Mouse (Mus musculus) forebrain, postnatal 0 days (tissue): ENCODE results near the gene Ttyh1. TPM values are rescaled to one million over a fixed set of nuclear protein-coding genes. Genes with fewer than 3 reads are reported as not detected.

Source experiments
- ATAC-seq: fragments of 200-750 bp; cut with Nextera tagmentation; 2 replicates; pipeline ENCODE4 v1.8.0; 2017; ENCODE audit warnings: mild to moderate bottlenecking, moderate library complexity
- DNase-seq: peaks from one replicate; pipeline ENCODE4 v3.0.0-alpha.2; 2015
- H3K27ac ChIP-seq: fragments of 300-500 bp; sonication (generic); 2 replicates; pipeline ENCODE4 v1.5.1; 2014; ENCODE audit warnings: low read depth, mild to moderate bottlenecking, antibody characterized with exemption, low read length, moderate library complexity, mixed read lengths
- H3K27me3 ChIP-seq: fragments of 300-500 bp; sonication (generic); 2 replicates; pipeline ENCODE4 v1.6.1; 2014; ENCODE audit warnings: mild to moderate bottlenecking, low read length, mixed read lengths; ENCODE audit not compliant: insufficient read depth
- H3K36me3 ChIP-seq: fragments of 300-500 bp; sonication (generic); 2 replicates; pipeline ENCODE4 v1.6.1; 2014; ENCODE audit warnings: mild to moderate bottlenecking, moderate library complexity; ENCODE audit not compliant: insufficient read depth
- H3K4me1 ChIP-seq: fragments of 300-500 bp; sonication (generic); 2 replicates; pipeline ENCODE4 v1.6.1; 2014; ENCODE audit warnings: antibody characterized with exemption; ENCODE audit not compliant: insufficient read depth
- H3K4me2 ChIP-seq: fragments of 300-500 bp; sonication (generic); 2 replicates; pipeline ENCODE4 v1.6.1; 2014; ENCODE audit warnings: low read depth, mild to moderate bottlenecking, moderate library complexity
- H3K4me3 ChIP-seq: fragments of 300-500 bp; sonication (generic); 2 replicates; pipeline ENCODE4 v1.5.1; 2014; ENCODE audit warnings: low read depth, low read length, mixed read lengths
- H3K9ac ChIP-seq: fragments of 300-500 bp; sonication (generic); 2 replicates; pipeline ENCODE4 v1.6.1; 2014; ENCODE audit warnings: mild to moderate bottlenecking
- H3K9me3 ChIP-seq: fragments of 300-500 bp; sonication (generic); 2 replicates; pipeline ENCODE4 v1.6.1; 2016; ENCODE audit warnings: low read length
- CTCF ChIP-seq: sonication (generic); IDR thresholded peaks from 2 replicates; pipeline ENCODE4 v1.5.1; 2016; ENCODE audit warnings: antibody characterized with exemption, control low read depth, low read depth
- WGBS: fragments of 180-500 bp; shearing (Covaris S2); extraction: QIAGEN DNeasy Blood & Tissue Kit; methylation state at CpG from one replicate; pipeline ENCODE4 v1.1.7; 2014; 5-methylcytosine and 5-hydroxymethylcytosine counted together
- polyA plus RNA-seq: library from polyadenylated mRNA; unstranded; fragments of >200 nt; fragmentation: Nextera tagmentation; extraction: Ambion mirVana; gene quantifications from 2 replicates; pipeline ENCODE4 v1.2.1, GENCODE M21; 2015
- total RNA-seq: library from RNA; depleted of rRNA; stranded (reverse); fragments of >200 nt; gene quantifications from 2 replicates; pipeline ENCODE4 v1.2.3, GENCODE M21; 2014; rRNA removed

Ttyh1 gene
- total RNA-seq (180 and 204 TPM in 2 replicates), polyA plus RNA-seq (90.0 and 160 TPM in 2 replicates)

GRCm38 (mm10) chr7:4119344-4119902 lies at the start of gene Ttyh1:
Ttyh1 (plus strand) TSS chr7:4119408.
- H3K36me3 ChIP-seq, result no peaks in the 10 kb centered on the region
- 4% methylated on average over 35 of the region's 37 CpGs for WGBS
- no peaks in the 10 kb centered on the region for H3K27me3 ChIP-seq
- peak within 1 kb of the TSS; percentile 57 for H3K4me3 ChIP-seq
- no peaks in the 10 kb centered on the region for H3K9me3 ChIP-seq
- TF ChIP-seq CTCF, result peak; percentile 92
- peak; percentile 20; the same call in 1 of the 2 replicates for ATAC-seq
- DNase-seq, result peak; percentile 83
- peak within 1 kb of the TSS; percentile 80 for H3K9ac ChIP-seq
- H3K4me1 ChIP-seq, result peaks cover 10% of the 10 kb centered on the region
- peak within 1 kb of the TSS; percentile 52 for H3K27ac ChIP-seq
- peak within 1 kb of the TSS; percentile 58 for H3K4me2 ChIP-seq

GRCm38 (mm10) chr7:4071066-4071465 lies 48.1 kb upstream of the Ttyh1 start:
- Histone ChIP-seq H3K9ac (no peak overlapping the region), H3K27ac (no peak overlapping the region), H3K27me3 (no peaks in the 10 kb centered on the region), H3K9me3 (no peaks in the 10 kb centered on the region), H3K4me1 (no peaks in the 10 kb centered on the region), H3K36me3 (no peaks in the 10 kb centered on the region), H3K4me2 (no peak overlapping the region), H3K4me3 (no peak overlapping the region)
- ATAC-seq (no peak), DNase-seq (no peak)
- no peak for TF ChIP-seq CTCF
- WGBS, result 95% methylated on average over 6 of the region's 6 CpGs

GRCm38 (mm10) chr7:4073144-4073543 lies 46.1 kb upstream of the Ttyh1 start:
- no peak overlapping the region for H3K4me2 ChIP-seq
- ATAC-seq, result no peak
- H3K9ac ChIP-seq, result no peak overlapping the region
- TF ChIP-seq CTCF, result no peak
- no peak overlapping the region for H3K27ac ChIP-seq
- no peaks in the 10 kb centered on the region for H3K36me3 ChIP-seq
- H3K9me3 ChIP-seq, result no peaks in the 10 kb centered on the region
- no peaks in the 10 kb centered on the region for H3K27me3 ChIP-seq
- 87% methylated on average over 3 of the region's 3 CpGs for WGBS
- H3K4me3 ChIP-seq, result no peak overlapping the region
- no peak for DNase-seq
- H3K4me1 ChIP-seq, result no peaks in the 10 kb centered on the region

GRCm38 (mm10) chr7:4079511-4079910 lies 39.7 kb upstream of the Ttyh1 start:
- TF ChIP-seq CTCF, result no peak
- no peak overlapping the region for H3K9ac ChIP-seq
- H3K4me2 ChIP-seq, result no peak overlapping the region
- ATAC-seq, result no peak
- WGBS, result 88% methylated on average over 7 of the region's 7 CpGs
- H3K4me1 ChIP-seq, result no peaks in the 10 kb centered on the region
- H3K27ac ChIP-seq, result no peak overlapping the region
- DNase-seq, result no peak
- no peaks in the 10 kb centered on the region for H3K9me3 ChIP-seq
- no peak overlapping the region for H3K4me3 ChIP-seq
- H3K27me3 ChIP-seq, result no peaks in the 10 kb centered on the region
- H3K36me3 ChIP-seq, result no peaks in the 10 kb centered on the region

- Histone ChIP-seq H3K4me2 (no peak overlapping the region), H3K4me3 (no peak overlapping the region), H3K9ac (no peak overlapping the region), H3K4me1 (no peaks in the 10 kb centered on the region), H3K9me3 (no peaks in the 10 kb centered on the region), H3K27ac (no peak overlapping the region), H3K36me3 (no peaks in the 10 kb centered on the region), H3K27me3 (no peaks in the 10 kb centered on the region)
- no peak for DNase-seq
- 87% methylated on average over 4 of the region's 4 CpGs for WGBS
- ATAC-seq, result no peak
- no peak for TF ChIP-seq CTCF
Observed at GRCm38 (mm10) chr7:4080552-4080951, 38.7 kb upstream of the Ttyh1 start.

GRCm38 (mm10) chr7:4081706-4082105 lies 37.5 kb upstream of the Ttyh1 start:
- Histone ChIP-seq H3K9ac (no peak overlapping the region), H3K27ac (no peak overlapping the region), H3K36me3 (no peaks in the 10 kb centered on the region), H3K4me1 (no peaks in the 10 kb centered on the region), H3K27me3 (no peaks in the 10 kb centered on the region), H3K9me3 (no peaks in the 10 kb centered on the region), H3K4me3 (no peak overlapping the region), H3K4me2 (no peak overlapping the region)
- TF ChIP-seq CTCF, result no peak
- ATAC-seq (no peak), DNase-seq (no peak)

- DNase-seq, result no peak
- WGBS, result 48% methylated on average over 2 of the region's 2 CpGs
Observed at GRCm38 (mm10) chr7:4082804-4083203, 36.4 kb upstream of the Ttyh1 start.

More at GRCm38 (mm10) chr7:4082804-4083203, 36.4 kb upstream of the Ttyh1 start:
- H3K4me1 ChIP-seq, result no peaks in the 10 kb centered on the region
- H3K27ac ChIP-seq, result no peak overlapping the region
- no peak for TF ChIP-seq CTCF
- no peak for ATAC-seq
- H3K9ac ChIP-seq, result no peak overlapping the region
- H3K27me3 ChIP-seq, result no peaks in the 10 kb centered on the region
- H3K36me3 ChIP-seq, result no peaks in the 10 kb centered on the region
- H3K4me2 ChIP-seq, result no peak overlapping the region
- H3K4me3 ChIP-seq, result no peak overlapping the region
- H3K9me3 ChIP-seq, result no peaks in the 10 kb centered on the region
